Mouse (Mus musculus) olfactory bulb, adult 2 months (tissue): ENCODE measurements around the gene Wdr41.

Experiments used
- CTCF ChIP-seq: fragments of 200-500 bp; IDR thresholded peaks from 2 replicates; pipeline ENCODE4 v1.5.1; 2012; ENCODE audit warnings: low read depth, mild to moderate bottlenecking, low read length, moderate library complexity; ENCODE audit not compliant: insufficient read depth
- POLR2A ChIP-seq: fragments of 200-500 bp; IDR thresholded peaks from 2 replicates; pipeline ENCODE4 v1.6.1; 2012; ENCODE audit warnings: mild to moderate bottlenecking, low read depth, low read length, moderate library complexity; ENCODE audit not compliant: insufficient read depth

DNA sequence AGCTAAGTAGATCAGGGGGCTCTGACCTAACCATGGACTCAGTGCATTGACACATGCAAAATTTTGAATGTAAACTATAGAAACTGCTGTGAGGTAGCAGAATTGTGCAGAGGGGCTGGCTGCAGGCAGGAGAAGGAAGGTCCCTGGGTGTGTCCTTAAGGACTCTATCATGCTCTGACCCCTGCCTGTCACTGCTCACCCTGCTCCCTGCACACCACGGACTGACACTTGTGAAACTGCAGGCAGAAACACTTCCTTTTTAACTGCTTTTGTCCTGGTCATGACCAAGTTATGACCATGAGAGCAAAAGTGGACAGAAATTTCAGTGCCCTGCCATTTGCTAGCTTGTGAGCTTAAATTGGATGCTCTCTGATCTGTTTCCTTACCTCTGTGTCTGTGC is 68.0 kb downstream of the Wdr41 start:
- no peak for TF ChIP-seq CTCF
- no peak for TF ChIP-seq POLR2A
